Mouse (Mus musculus): Measurements from ENCODE around the gene Ppp4r1.

DNA sequence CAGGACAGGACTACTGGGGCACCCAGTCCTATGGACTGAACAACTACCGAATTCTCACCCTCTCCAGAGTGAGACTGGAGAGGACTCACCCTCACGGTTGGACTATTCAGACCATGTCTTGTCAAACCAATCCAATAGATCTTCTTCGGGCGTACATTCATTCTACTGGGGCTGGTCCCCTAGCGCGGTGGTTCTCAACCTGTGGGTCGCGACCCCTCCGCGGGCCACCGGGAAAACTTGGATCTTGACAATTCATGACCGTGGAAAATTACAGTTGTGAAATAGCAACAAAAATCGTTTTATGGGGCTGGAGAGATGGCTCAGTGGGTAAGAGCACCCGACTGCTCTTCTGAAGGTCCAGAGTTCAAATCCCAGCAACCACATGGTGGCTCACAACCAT lies 19.2 kb upstream of the Ppp4r1 start:
- TF ChIP-seq CTCF (IDR thresholded peaks at IDR 0.05) (no peak), EP300 (IDR thresholded peaks at IDR 0.05) (no peak)

Data from lung, postnatal 0 days (tissue).